Mouse (Mus musculus) limb, embryonic 11.5 days (tissue): ENCODE results near the gene Rin3. TPM values are rescaled to one million over a fixed set of nuclear protein-coding genes. Genes with fewer than 3 reads are reported as not detected.

Experiments used
- ATAC-seq: fragments of 200-750 bp; cut with Nextera tagmentation; 2 replicates; pipeline ENCODE4 v1.8.0; 2017; ENCODE audit warnings: low read depth; ENCODE audit not compliant: insufficient number of reproducible peaks, low FRiP score, low TSS enrichment
- DNase-seq: peaks from one replicate; pipeline ENCODE4 v3.0.0-alpha.2; 2015; ENCODE audit warnings: low spot score
- H3K27ac ChIP-seq: fragments of 300-500 bp; sonication (generic); replicated peaks from 2 replicates; pipeline ENCODE4 v1.5.1; 2014; ENCODE audit warnings: low read depth, mild to moderate bottlenecking, low read length
- H3K27me3 ChIP-seq: fragments of 300-500 bp; sonication (generic); 2 replicates; pipeline ENCODE4 v1.6.1; 2014; ENCODE audit warnings: mild to moderate bottlenecking, low read length, mixed read lengths; ENCODE audit not compliant: control insufficient read depth, insufficient read depth
- H3K36me3 ChIP-seq: fragments of 300-500 bp; sonication (generic); 2 replicates; pipeline ENCODE4 v1.6.1; 2014; ENCODE audit warnings: mild to moderate bottlenecking, low read length, moderate library complexity, mixed read lengths; ENCODE audit not compliant: control insufficient read depth, insufficient read depth
- H3K4me1 ChIP-seq: fragments of 300-500 bp; sonication (generic); 2 replicates; pipeline ENCODE4 v1.6.1; 2014; ENCODE audit warnings: low read length, mixed read lengths; ENCODE audit not compliant: control insufficient read depth, insufficient read depth
- H3K4me2 ChIP-seq: fragments of 300-500 bp; sonication (generic); 2 replicates; pipeline ENCODE4 v1.6.1; 2014; ENCODE audit warnings: low read depth, mild to moderate bottlenecking, moderate library complexity; ENCODE audit not compliant: severe bottlenecking
- H3K4me3 ChIP-seq: fragments of 300-500 bp; sonication (generic); 2 replicates; pipeline ENCODE4 v1.5.1; 2014; ENCODE audit warnings: low read depth, low read length
- H3K9ac ChIP-seq: fragments of 300-500 bp; sonication (generic); 2 replicates; pipeline ENCODE4 v1.6.1; 2014; ENCODE audit warnings: mild to moderate bottlenecking, low read length
- H3K9me3 ChIP-seq: fragments of 300-500 bp; sonication (generic); 2 replicates; pipeline ENCODE4 v1.6.1; 2016; ENCODE audit warnings: low read length; ENCODE audit not compliant: control insufficient read depth
- WGBS: fragments of 180-500 bp; shearing (Covaris S2); extraction: QIAGEN DNeasy Blood & Tissue Kit; methylation state at CpG from one replicate; pipeline ENCODE4 v1.1.7; 2014; 5-methylcytosine and 5-hydroxymethylcytosine counted together
- polyA plus RNA-seq: library from polyadenylated mRNA; unstranded; fragments of >200 nt; fragmentation: Nextera tagmentation; extraction: Ambion mirVana; gene quantifications from 2 replicates; pipeline ENCODE4 v1.2.1, GENCODE M21; 2014

Rin3 gene
- polyA plus RNA-seq, 1 experiment from 2014 or later, result 4.2 TPM

- no peak overlapping the region for H3K9ac ChIP-seq
- no peak overlapping the region for H3K4me3 ChIP-seq
- H3K36me3 ChIP-seq, result no peaks in the 10 kb centered on the region
- H3K4me1 ChIP-seq, result no peaks in the 10 kb centered on the region
- peak overlapping the region; percentile 99; the same call in 1 of the 2 replicates for H3K4me2 ChIP-seq
- H3K9me3 ChIP-seq, result no peaks in the 10 kb centered on the region
- ATAC-seq (no peak), DNase-seq (no peak)
- 39% methylated on average over 9 of the region's 9 CpGs for WGBS
- no peak overlapping the region for H3K27ac ChIP-seq
- H3K27me3 ChIP-seq, result no peaks in the 10 kb centered on the region
Measured at GRCm38 (mm10) chr12:102284267-102284610, 1.4 kb downstream of the Rin3 start.

- no peak overlapping the region for H3K27ac ChIP-seq
Measured at GRCm38 (mm10) chr12:102284618-102285159, 1.8 kb downstream of the Rin3 start.

DNA sequence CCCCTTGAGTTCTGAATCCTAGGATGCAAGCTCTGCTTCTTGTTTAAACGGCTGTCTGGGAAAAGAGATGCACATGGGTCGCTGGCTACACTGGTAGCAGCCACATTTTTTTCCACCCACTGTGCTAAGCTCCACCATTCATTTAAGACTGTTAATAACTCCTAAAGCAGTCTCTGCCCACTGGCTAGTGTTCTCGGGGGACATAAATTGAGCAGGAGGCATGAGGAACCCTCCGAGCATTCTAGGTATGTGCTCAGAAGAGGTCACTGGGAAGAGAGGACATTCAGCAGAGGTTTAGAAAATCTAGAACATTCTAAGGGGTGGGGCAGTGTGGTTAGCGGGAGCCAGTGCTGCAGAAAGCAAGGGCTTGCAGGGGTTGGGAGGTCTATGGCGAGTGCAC, 2.5 kb downstream of the Rin3 start:
- no peak overlapping the region for H3K4me3 ChIP-seq
- 74% methylated on average over 6 of the region's 6 CpGs for WGBS
- H3K27ac ChIP-seq, result no peak overlapping the region
- H3K27me3 ChIP-seq, result no peaks in the 10 kb centered on the region
- no peak overlapping the region for H3K9ac ChIP-seq
- H3K4me1 ChIP-seq, result no peaks in the 10 kb centered on the region
- ATAC-seq (no peak), DNase-seq (no peak)
- no peaks in the 10 kb centered on the region for H3K36me3 ChIP-seq
- H3K9me3 ChIP-seq, result no peaks in the 10 kb centered on the region
- H3K4me2 ChIP-seq, result no peak overlapping the region

More at GRCm38 (mm10) chr12:102284618-102285159, 1.8 kb downstream of the Rin3 start:
- H3K4me2 ChIP-seq, result no peak overlapping the region
- no peaks in the 10 kb centered on the region for H3K4me1 ChIP-seq
- ATAC-seq, result no peak
- no peak for DNase-seq
- H3K4me3 ChIP-seq, result no peak overlapping the region
- H3K36me3 ChIP-seq, result no peaks in the 10 kb centered on the region
- H3K27me3 ChIP-seq, result no peaks in the 10 kb centered on the region
- no peaks in the 10 kb centered on the region for H3K9me3 ChIP-seq
- H3K9ac ChIP-seq, result no peak overlapping the region
- 45% methylated on average over 3 of the region's 3 CpGs for WGBS

- DNase-seq (no peak), ATAC-seq (no peak)
- no peak overlapping the region for H3K4me2 ChIP-seq
- H3K4me1 ChIP-seq, result no peaks in the 10 kb centered on the region
- H3K4me3 ChIP-seq, result no peak overlapping the region
- H3K27me3 ChIP-seq, result no peaks in the 10 kb centered on the region
- H3K9ac ChIP-seq, result no peak overlapping the region
- no peaks in the 10 kb centered on the region for H3K9me3 ChIP-seq
- 83% methylated on average over 5 of the region's 5 CpGs for WGBS
- H3K27ac ChIP-seq, result no peak overlapping the region
- H3K36me3 ChIP-seq, result no peaks in the 10 kb centered on the region
Measured at GRCm38 (mm10) chr12:102285779-102286178, 2.9 kb downstream of the Rin3 start.

GRCm38 (mm10) chr12:102286681-102287414, 4.0 kb downstream of the Rin3 start:
- H3K27me3 ChIP-seq, result no peaks in the 10 kb centered on the region
- H3K27ac ChIP-seq, result no peak overlapping the region
- ATAC-seq, result no peak
- no peaks in the 10 kb centered on the region for H3K9me3 ChIP-seq
- no peak overlapping the region for H3K9ac ChIP-seq
- peaks cover under 1% of the 10 kb centered on the region; the same call in 1 of the 2 replicates for H3K4me1 ChIP-seq
- H3K36me3 ChIP-seq, result no peaks in the 10 kb centered on the region
- WGBS, result 77% methylated on average over 10 of the region's 10 CpGs
- H3K4me3 ChIP-seq, result no peak overlapping the region
- no peak overlapping the region for H3K4me2 ChIP-seq
- DNase-seq, result no peak

GRCm38 (mm10) chr12:102287904-102288602, 5.2 kb downstream of the Rin3 start:
- H3K27ac ChIP-seq, result no peak overlapping the region
- peaks cover 4% of the 10 kb centered on the region; the same call in 1 of the 2 replicates for H3K4me1 ChIP-seq
- no peaks in the 10 kb centered on the region for H3K36me3 ChIP-seq
- H3K9ac ChIP-seq, result no peak overlapping the region
- WGBS, result 85% methylated on average over 6 of the region's 6 CpGs
- H3K27me3 ChIP-seq, result no peaks in the 10 kb centered on the region
- no peaks in the 10 kb centered on the region for H3K9me3 ChIP-seq
- no peak for DNase-seq
- ATAC-seq, result no peak
- H3K4me2 ChIP-seq, result no peak overlapping the region
- no peak overlapping the region for H3K4me3 ChIP-seq

DNA sequence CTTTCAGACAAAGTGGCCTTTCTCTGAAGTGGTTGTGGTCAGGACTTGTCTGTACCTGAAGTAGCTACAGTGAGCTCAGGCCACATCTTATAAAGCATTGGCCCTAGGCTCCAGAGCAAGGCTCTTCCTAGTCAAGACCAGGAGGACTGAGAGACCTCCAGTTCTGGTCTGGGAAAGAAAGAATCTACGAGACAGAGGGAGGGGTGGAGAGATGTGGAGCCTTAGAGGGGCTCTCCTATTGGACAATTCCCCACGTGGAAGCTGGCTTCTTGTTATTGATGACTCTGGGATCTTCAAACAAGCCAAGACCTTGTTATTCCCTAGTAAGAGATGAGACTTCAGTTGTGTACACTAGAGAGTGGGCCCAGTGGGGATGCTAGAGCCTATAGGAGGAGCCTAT, 6.0 kb downstream of the Rin3 start:
- Histone ChIP-seq H3K9ac (no peak overlapping the region), H3K4me1 (peaks cover 4% of the 10 kb centered on the region; the same call in 1 of the 2 replicates), H3K36me3 (no peaks in the 10 kb centered on the region), H3K27ac (no peak overlapping the region), H3K4me2 (no peak overlapping the region), H3K27me3 (no peaks in the 10 kb centered on the region), H3K4me3 (no peak overlapping the region), H3K9me3 (no peaks in the 10 kb centered on the region)
- 48% methylated on average over 2 of the region's 2 CpGs for WGBS
- DNase-seq, result no peak
- no peak for ATAC-seq

DNA sequence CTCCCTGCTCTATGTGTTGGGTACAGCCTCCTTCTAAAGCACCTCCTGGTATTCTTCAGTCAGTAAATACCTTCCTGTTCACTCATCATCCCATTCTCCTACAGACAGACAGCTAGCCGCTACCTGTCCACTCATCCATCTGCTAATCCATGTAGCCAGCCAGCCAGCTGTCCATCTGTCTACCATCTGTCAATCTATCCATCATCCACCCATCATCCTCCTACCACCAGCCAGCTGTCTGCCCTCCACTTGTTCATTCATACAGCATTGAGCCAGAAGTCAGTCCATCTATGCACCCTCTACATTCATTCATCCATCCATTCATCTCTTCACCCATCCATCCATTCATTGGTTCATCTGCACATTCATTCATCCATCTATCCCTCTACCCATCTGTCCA, 6.7 kb downstream of the Rin3 start:
- Histone ChIP-seq H3K27ac (no peak overlapping the region), H3K9ac (no peak overlapping the region), H3K27me3 (no peaks in the 10 kb centered on the region), H3K4me1 (peaks cover 4% of the 10 kb centered on the region; the same call in 1 of the 2 replicates), H3K4me2 (no peak overlapping the region), H3K36me3 (no peaks in the 10 kb centered on the region), H3K9me3 (no peaks in the 10 kb centered on the region), H3K4me3 (no peak overlapping the region)
- DNase-seq (no peak), ATAC-seq (no peak)
- 95% methylated on average over 1 of the region's 1 CpGs for WGBS
